Mouse (Mus musculus): ENCODE results near the gene Rspo1.

GRCm38 (mm10) chr4:124989787-124990253, 3.6 kb downstream of the Rspo1 start:
- no peak for TF ChIP-seq CTCF (conservative IDR thresholded peaks at IDR 0.05; ENCODE audit: low read length)
- TF ChIP-seq POU5F1 (IDR thresholded peaks at IDR 0.05; ENCODE audit: borderline replicate concordance, low read length) = no peak
